Mouse (Mus musculus) stomach, embryonic 16.5 days (tissue): ENCODE data around the gene Helt. TPM values are rescaled to one million over a fixed set of nuclear protein-coding genes. Genes with fewer than 3 reads are reported as not detected.

Experiments used
- ATAC-seq: fragments of 200-750 bp; cut with Nextera tagmentation; 2 replicates; pipeline ENCODE4 v1.8.0; 2017; ENCODE audit warnings: moderate number of reproducible peaks, moderate TSS enrichment; ENCODE audit not compliant: insufficient read depth, low FRiP score
- H3K27ac ChIP-seq: fragments of 300-500 bp; sonication (generic); 2 replicates; pipeline ENCODE4 v1.5.1; 2014; ENCODE audit warnings: low read length
- H3K27me3 ChIP-seq: fragments of 300-500 bp; sonication (generic); 2 replicates; pipeline ENCODE4 v1.6.1; 2014; ENCODE audit warnings: low read length, control low read depth, mixed read lengths; ENCODE audit not compliant: control insufficient read depth, insufficient read depth
- H3K36me3 ChIP-seq: fragments of 300-500 bp; sonication (generic); 2 replicates; pipeline ENCODE4 v1.6.1; 2014; ENCODE audit warnings: low read length; ENCODE audit not compliant: control insufficient read depth, insufficient read depth
- H3K4me1 ChIP-seq: fragments of 300-500 bp; sonication (generic); 2 replicates; pipeline ENCODE4 v1.6.1; 2014; ENCODE audit warnings: low read length, control low read depth, mixed read lengths; ENCODE audit not compliant: control insufficient read depth, insufficient read depth
- H3K4me2 ChIP-seq: fragments of 300-500 bp; sonication (generic); 2 replicates; pipeline ENCODE4 v1.6.1; 2014; ENCODE audit warnings: low read depth, low read length, mixed read lengths
- H3K4me3 ChIP-seq: fragments of 300-500 bp; sonication (generic); replicated peaks from 2 replicates; pipeline ENCODE4 v1.5.1; 2014; ENCODE audit warnings: mild to moderate bottlenecking, low read length
- H3K9ac ChIP-seq: fragments of 300-500 bp; sonication (generic); 2 replicates; pipeline ENCODE4 v1.6.1; 2014; ENCODE audit warnings: low read length
- H3K9me3 ChIP-seq: fragments of 300-500 bp; sonication (generic); replicated peaks from 2 replicates; pipeline ENCODE4 v1.6.1; 2016; ENCODE audit warnings: low read length, control low read depth; ENCODE audit not compliant: control insufficient read depth
- WGBS: fragments of 180-500 bp; shearing (Covaris S2); extraction: QIAGEN DNeasy Blood & Tissue Kit; methylation state at CpG from one replicate; pipeline ENCODE4 v1.1.7; 2014; 5-methylcytosine and 5-hydroxymethylcytosine counted together
- polyA plus RNA-seq: library from polyadenylated mRNA; unstranded; fragments of >200 nt; fragmentation: Nextera tagmentation; extraction: Ambion mirVana; gene quantifications from 2 replicates; pipeline ENCODE4 v1.2.1, GENCODE M21; 2015

Gene Helt
- not detected in 2 replicates for polyA plus RNA-seq

- H3K4me1 ChIP-seq: peaks cover 4% of the 10 kb centered on the region; the same call in 1 of the 2 replicates
- H3K27ac ChIP-seq: no peak within 1 kb of the TSS
- WGBS: under 1% methylated on average over 50 of the region's 50 CpGs
- no peaks in the 10 kb centered on the region for H3K36me3 ChIP-seq
- H3K9ac ChIP-seq: no peak within 1 kb of the TSS
- H3K9me3 ChIP-seq: no peaks in the 10 kb centered on the region
- H3K4me3 ChIP-seq: no peak within 1 kb of the TSS
- H3K27me3 ChIP-seq: peaks cover 85% of the 10 kb centered on the region
- no peak for ATAC-seq
- H3K4me2 ChIP-seq: no peak within 1 kb of the TSS
Observed at GRCm38 (mm10) chr8:46294181-46294892, at the start of gene Helt. Gene Helt (minus strand): TSS chr8:46294671.

DNA sequence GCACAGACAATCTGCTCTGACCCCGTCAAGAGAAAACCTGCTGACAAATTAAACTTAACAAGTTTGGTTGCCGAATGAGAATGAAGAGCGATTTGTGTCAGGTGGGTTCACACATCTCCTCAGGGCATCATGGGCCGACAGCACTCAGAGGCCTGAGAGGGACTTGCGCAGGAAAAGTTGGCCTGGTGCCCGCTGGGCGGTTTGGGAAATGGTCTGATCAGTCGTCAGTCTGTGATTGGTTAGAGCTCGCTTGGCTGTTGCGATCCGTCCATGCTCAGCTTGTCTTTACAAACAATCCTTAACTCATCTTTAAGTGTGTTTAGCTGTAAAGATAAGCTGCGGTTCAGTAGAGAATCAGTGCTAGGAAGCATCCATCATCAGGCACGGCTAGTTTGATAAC lies 47.8 kb upstream of the Helt start:
- no peak for ATAC-seq
- H3K4me2 ChIP-seq: peak overlapping the region; percentile 25

DNA sequence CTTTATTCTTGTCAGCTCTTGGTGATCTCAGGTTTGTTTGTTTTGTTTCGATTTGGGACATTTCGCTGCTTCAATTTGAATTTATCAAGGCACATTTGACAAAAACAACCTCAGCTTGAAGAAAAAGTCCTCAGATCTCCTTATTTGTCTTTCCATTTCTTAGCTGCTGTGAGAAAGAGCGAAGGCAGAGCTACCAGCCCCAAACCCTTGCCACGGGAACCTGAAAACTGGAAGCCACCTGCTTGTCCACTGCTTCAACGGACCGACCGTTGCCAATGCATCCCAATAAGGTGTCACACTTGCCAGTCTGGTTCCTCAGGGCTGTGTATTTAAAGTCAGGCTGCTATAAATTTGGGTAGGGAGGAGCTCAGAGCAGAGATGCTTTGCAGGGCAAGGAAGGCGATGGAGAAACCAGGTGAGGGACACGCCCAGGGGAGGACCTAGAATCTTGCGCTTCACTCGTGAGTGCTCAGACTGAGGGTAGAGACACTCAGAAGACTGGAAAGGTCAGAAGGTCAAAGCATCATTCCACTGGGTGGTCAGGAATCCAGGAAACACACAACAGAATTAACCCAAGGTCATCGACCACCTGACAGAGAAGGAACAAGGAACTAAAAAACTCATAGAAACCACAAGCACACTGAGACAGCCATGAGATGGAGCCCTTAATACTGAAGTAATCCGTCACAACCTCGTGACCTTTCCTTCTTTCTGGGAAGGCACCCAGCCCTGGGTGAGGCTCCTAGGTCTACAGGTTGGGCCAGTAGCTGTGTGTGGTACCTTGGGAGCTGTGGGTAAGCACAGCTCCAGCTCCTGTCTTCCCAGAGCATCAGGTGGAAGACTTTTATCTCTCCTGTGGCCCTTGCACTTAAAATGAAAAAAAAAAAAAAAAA lies 46.2 kb upstream of the Helt start:
- H3K36me3 ChIP-seq: no peaks in the 10 kb centered on the region
- H3K27me3 ChIP-seq: no peaks in the 10 kb centered on the region
- no peaks in the 10 kb centered on the region for H3K9me3 ChIP-seq
- H3K4me2 ChIP-seq: no peak overlapping the region
- peak; percentile 60; the same call in 1 of the 2 replicates for ATAC-seq
- H3K9ac ChIP-seq: no peak overlapping the region
- no peak overlapping the region for H3K4me3 ChIP-seq
- WGBS: 66% methylated on average over 14 of the region's 14 CpGs
- H3K27ac ChIP-seq: no peak overlapping the region
- H3K4me1 ChIP-seq: no peaks in the 10 kb centered on the region

More for the DNA sequence above, 47.8 kb upstream of the Helt start:
- H3K9me3 ChIP-seq: no peaks in the 10 kb centered on the region
- H3K9ac ChIP-seq: no peak overlapping the region; the same call in 1 of the 2 replicates
- 42% methylated on average over 13 of the region's 13 CpGs for WGBS
- H3K4me3 ChIP-seq: no peak overlapping the region
- no peak overlapping the region for H3K27ac ChIP-seq
- H3K36me3 ChIP-seq: no peaks in the 10 kb centered on the region
- no peaks in the 10 kb centered on the region for H3K27me3 ChIP-seq
- H3K4me1 ChIP-seq: no peaks in the 10 kb centered on the region

GRCm38 (mm10) chr8:46339317-46339716 lies 44.8 kb upstream of the Helt start:
- Histone ChIP-seq H3K4me1 (no peaks in the 10 kb centered on the region), H3K27me3 (no peaks in the 10 kb centered on the region), H3K4me2 (no peak overlapping the region), H3K4me3 (no peak overlapping the region), H3K9me3 (no peaks in the 10 kb centered on the region), H3K27ac (no peak overlapping the region), H3K36me3 (no peaks in the 10 kb centered on the region), H3K9ac (no peak overlapping the region)
- 65% methylated on average over 5 of the region's 5 CpGs for WGBS
- ATAC-seq: no peak

GRCm38 (mm10) chr8:46336351-46336750 lies 41.9 kb upstream of the Helt start:
- Histone ChIP-seq H3K9ac (no peak overlapping the region), H3K36me3 (no peaks in the 10 kb centered on the region), H3K4me2 (no peak overlapping the region), H3K9me3 (no peaks in the 10 kb centered on the region), H3K27ac (no peak overlapping the region), H3K27me3 (no peaks in the 10 kb centered on the region), H3K4me1 (no peaks in the 10 kb centered on the region), H3K4me3 (no peak overlapping the region)
- 83% methylated on average over 8 of the region's 8 CpGs for WGBS
- ATAC-seq: no peak

GRCm38 (mm10) chr8:46332389-46333061 lies 38.1 kb upstream of the Helt start:
- Histone ChIP-seq H3K27ac (no peak overlapping the region), H3K4me1 (peaks cover 5% of the 10 kb centered on the region; the same call in 1 of the 2 replicates), H3K36me3 (no peaks in the 10 kb centered on the region), H3K9ac (no peak overlapping the region), H3K27me3 (no peaks in the 10 kb centered on the region), H3K9me3 (no peaks in the 10 kb centered on the region), H3K4me3 (no peak overlapping the region), H3K4me2 (no peak overlapping the region)
- ATAC-seq: peak; percentile 74; the same call in 1 of the 2 replicates
- 88% methylated on average over 7 of the region's 7 CpGs for WGBS

GRCm38 (mm10) chr8:46331801-46332200 lies 37.3 kb upstream of the Helt start:
- ATAC-seq: no peak
- Histone ChIP-seq H3K4me2 (no peak overlapping the region), H3K4me1 (peaks cover 5% of the 10 kb centered on the region; the same call in 1 of the 2 replicates), H3K27me3 (no peaks in the 10 kb centered on the region), H3K9ac (no peak overlapping the region), H3K27ac (no peak overlapping the region), H3K4me3 (no peak overlapping the region), H3K9me3 (no peaks in the 10 kb centered on the region), H3K36me3 (no peaks in the 10 kb centered on the region)
- WGBS: 81% methylated on average over 5 of the region's 5 CpGs

- H3K9me3 ChIP-seq: peaks cover 4% of the 10 kb centered on the region; the same call in 1 of the 2 replicates
- no peak for ATAC-seq
- H3K4me3 ChIP-seq: no peak overlapping the region
- H3K27me3 ChIP-seq: no peaks in the 10 kb centered on the region
- H3K27ac ChIP-seq: no peak overlapping the region
- H3K36me3 ChIP-seq: no peaks in the 10 kb centered on the region
- 76% methylated on average over 4 of the region's 4 CpGs for WGBS
- H3K4me1 ChIP-seq: peaks cover 5% of the 10 kb centered on the region; the same call in 1 of the 2 replicates
- no peak overlapping the region for H3K9ac ChIP-seq
- no peak overlapping the region for H3K4me2 ChIP-seq
Observed at GRCm38 (mm10) chr8:46329396-46329795, 34.9 kb upstream of the Helt start.
